Mouse (Mus musculus): Measurements from ENCODE around the gene Ugt1a8.
A peak's percentile ranks its signal among the peaks of the same experiment; 100 is the strongest.

Gene Ugt1a8

DNA sequence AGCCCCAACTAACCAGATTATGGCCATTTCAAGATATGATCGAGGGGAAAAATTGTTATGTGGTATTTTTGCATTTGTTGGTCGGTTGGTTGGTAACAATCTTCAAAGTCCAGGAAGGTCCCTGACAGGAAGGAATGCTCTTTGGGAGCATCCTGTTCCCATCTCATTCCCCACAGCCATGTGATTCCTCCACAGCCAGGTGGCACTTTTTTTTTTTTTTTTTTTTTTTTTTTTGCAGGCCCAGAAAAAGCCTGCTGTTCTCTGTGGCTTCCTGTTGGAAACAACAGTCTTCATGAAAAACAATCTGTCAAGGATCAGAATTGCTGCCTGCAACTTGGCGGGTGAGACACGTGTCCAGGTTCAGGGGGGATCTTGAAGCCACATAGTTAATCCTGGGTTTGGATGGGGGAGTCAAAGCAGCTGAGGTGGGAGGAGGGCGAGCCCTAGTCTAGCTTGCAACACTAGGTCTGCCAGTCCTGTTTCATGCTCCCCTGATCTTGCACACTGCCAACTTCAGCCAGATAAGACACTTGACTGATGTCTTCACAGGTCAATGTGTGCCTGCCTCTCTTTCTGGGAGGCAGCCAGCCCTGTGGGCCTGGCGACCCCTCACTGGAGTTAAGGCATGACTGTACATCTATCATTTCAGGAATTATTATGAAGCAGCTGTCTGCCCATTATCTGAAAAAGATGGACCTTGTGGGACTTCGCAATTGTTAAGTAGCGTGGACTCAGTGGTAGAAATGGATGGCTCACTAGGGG lies 171.4 kb downstream of the Ugt1a8 start:
- no peak for DNase-seq (ENCODE audit: inconsistent ontology term)

- no peak for DNase-seq (ENCODE audit: inconsistent ontology term)
Measured at GRCm38 (mm10) chr1:88259643-88260024, 172.0 kb downstream of the Ugt1a8 start.

DNA sequence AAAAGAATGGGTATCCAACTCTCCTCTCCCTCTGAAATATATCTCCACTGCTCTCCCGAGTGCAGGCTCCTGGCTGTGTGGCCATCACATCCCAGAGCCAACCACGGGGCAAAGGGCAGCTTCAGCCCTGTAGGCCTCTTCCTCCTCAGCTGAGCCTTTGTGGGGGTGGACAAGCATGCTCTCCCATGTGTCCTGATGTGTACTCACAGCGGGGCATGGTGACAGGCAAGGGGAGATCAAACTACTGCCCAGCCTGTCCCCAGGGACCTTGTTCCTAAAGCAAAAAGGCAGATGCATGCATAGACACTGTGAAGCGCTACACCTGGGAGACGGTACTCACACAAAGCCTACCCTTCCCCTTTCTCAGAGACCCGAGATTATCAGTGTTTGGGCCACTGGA lies 172.5 kb downstream of the Ugt1a8 start:
- no peak for DNase-seq (ENCODE audit: inconsistent ontology term)

DNA sequence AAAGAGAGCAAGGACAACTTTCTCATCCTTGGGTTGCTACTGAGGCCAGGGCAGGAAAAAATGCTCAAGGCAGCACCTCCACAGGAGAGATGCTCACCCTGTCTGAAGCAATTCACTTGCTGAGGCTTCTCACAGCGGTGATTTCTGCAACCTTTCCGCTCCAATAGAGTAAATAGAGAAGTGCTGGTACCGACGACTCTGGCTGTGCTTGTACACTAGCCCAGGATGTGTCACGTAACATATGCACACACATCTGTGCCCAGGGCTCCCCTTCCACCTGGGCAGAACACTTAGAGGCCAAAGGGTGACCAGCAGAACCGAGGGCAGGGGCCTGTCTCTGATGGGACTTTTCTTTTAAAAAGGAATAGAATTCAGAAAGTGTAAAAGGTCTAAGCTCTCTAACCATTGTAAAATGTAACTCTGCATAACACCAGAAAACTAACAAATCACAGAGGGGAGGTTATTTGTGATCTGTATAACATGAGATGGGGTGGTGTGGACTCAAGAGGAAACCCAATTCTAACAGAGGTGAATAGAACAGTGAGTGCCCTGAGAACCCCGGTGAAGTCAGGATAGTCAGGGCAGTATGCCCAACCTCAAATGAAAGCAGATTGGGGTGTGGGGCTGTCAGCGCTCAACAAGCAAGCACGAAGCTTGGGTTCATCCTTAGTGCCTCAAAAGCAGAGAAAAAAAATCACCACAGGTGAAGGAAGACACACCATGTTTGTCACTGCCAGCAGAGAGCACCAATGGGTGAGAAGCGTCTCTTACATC lies 173.2 kb downstream of the Ugt1a8 start:
- no peak for DNase-seq (ENCODE audit: inconsistent ontology term)

GRCm38 (mm10) chr1:88261706-88262105 lies 174.1 kb downstream of the Ugt1a8 start:
- no peak for DNase-seq (ENCODE audit: inconsistent ontology term)

DNA sequence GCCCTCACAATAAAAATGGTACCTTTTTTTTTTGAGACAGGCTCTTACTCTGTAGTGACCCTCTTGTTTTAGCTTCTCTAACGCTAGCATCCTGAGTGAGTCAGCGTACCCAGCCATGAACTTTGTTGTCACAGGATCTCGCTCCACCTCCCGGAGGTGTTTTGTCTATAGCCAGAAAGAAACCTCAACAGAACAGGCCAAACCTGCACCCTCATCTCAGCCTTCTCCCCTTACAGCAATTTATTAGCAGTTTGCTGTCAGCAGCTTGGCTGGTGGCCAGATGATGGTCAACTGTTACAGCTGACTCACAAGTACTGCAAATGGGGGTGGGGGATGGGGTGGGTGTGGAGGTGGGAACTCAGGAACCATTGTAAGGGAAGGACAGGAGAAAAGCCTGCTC lies 174.6 kb downstream of the Ugt1a8 start:
- DNase-seq (ENCODE audit: inconsistent ontology term): peak; percentile 95

GRCm38 (mm10) chr1:88262961-88263360 lies 175.3 kb downstream of the Ugt1a8 start:
- no peak for DNase-seq (ENCODE audit: inconsistent ontology term)

DNA sequence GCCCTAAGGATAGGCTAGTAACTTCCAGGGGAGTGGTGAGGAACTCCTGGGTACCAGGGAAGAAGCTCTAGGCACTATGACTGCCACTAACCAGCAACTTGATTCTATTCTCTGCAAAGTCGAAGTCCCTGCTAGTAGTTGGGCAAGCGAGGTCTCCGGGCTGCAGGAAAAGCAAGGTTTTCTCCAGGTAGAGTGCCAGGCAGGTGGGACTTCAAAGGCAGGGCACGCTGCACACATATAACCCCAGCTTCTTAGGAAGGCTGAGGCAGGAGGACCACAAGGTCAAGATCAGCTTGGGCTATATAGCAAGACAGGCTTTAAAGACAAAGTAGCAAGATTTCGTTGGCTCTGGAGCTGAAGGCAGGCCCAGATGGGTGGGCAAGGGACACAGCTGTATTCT lies 176.2 kb downstream of the Ugt1a8 start:
- no peak for DNase-seq (ENCODE audit: inconsistent ontology term)

- DNase-seq (ENCODE audit: inconsistent ontology term): no peak
Measured at GRCm38 (mm10) chr1:88264237-88264868, 176.7 kb downstream of the Ugt1a8 start.

DNA sequence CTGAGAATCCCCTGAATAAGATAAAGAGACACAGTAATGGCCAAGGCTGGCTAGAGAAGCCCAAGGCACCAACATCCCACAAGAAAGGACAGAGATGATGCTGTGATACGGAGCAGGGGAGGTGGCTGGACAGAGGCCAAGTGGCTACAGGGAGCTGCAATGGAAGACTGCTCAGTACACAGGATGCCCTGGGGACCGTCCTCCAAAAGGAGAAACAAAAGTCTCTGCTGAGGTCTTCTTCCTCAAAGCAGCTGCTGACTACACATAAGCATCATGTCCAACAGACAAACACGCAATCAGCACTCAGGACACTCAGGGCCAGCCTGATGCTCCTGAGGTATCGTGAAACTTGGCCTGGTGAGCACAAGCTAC lies 177.2 kb downstream of the Ugt1a8 start:
- no peak for DNase-seq (ENCODE audit: inconsistent ontology term)

- DNase-seq (ENCODE audit: inconsistent ontology term): no peak
Measured at GRCm38 (mm10) chr1:88266123-88266522, 178.5 kb downstream of the Ugt1a8 start.

GRCm38 (mm10) chr1:88267489-88267888 lies 179.9 kb downstream of the Ugt1a8 start:
- DNase-seq (ENCODE audit: inconsistent ontology term): no peak

- no peak for DNase-seq (ENCODE audit: inconsistent ontology term)
Measured at GRCm38 (mm10) chr1:88268070-88268469, 180.5 kb downstream of the Ugt1a8 start.
